Mouse (Mus musculus) cerebellum, postnatal 14 days (tissue): Measurements from ENCODE around the gene Camta1.

Experiments used
- DNase-seq, 2 experiments: peaks; one replicate each; pipeline ENCODE4 v3.0.0; 2021; ENCODE audit warnings: mixed read lengths in 2 of 2

The Camta1 gene

GRCm38 (mm10) chr4:151682831-151683488, 178.7 kb downstream of the Camta1 start:
- peak in 1 of 2 experiments; percentile 25 for DNase-seq

GRCm38 (mm10) chr4:151672452-151672851, 189.2 kb downstream of the Camta1 start:
- DNase-seq = no peak

GRCm38 (mm10) chr4:151666411-151666901, 195.2 kb downstream of the Camta1 start:
- peak; percentile 85 to 90 for DNase-seq

- no peak for DNase-seq
These were observed 200.2 kb downstream of the Camta1 start for GRCm38 (mm10) chr4:151661486-151661885.

GRCm38 (mm10) chr4:151656427-151656826, 205.2 kb downstream of the Camta1 start:
- peak; percentile 37 to 53 for DNase-seq

- DNase-seq = no peak
These were observed 205.9 kb downstream of the Camta1 start for GRCm38 (mm10) chr4:151655637-151656385.

- DNase-seq = no peak
These were observed 206.4 kb downstream of the Camta1 start for GRCm38 (mm10) chr4:151655227-151655626.

GRCm38 (mm10) chr4:151642418-151642817, 219.3 kb downstream of the Camta1 start:
- no peak for DNase-seq

GRCm38 (mm10) chr4:151640971-151641370, 220.7 kb downstream of the Camta1 start:
- no peak for DNase-seq

- peak; percentile 71 to 76 for DNase-seq
These were observed 222.7 kb downstream of the Camta1 start for GRCm38 (mm10) chr4:151638941-151639340.

- DNase-seq = no peak
These were observed 224.3 kb downstream of the Camta1 start for GRCm38 (mm10) chr4:151637348-151637747.

- no peak for DNase-seq
These were observed 226.9 kb downstream of the Camta1 start for GRCm38 (mm10) chr4:151634771-151635170.

GRCm38 (mm10) chr4:151633795-151634194, 227.9 kb downstream of the Camta1 start:
- no peak for DNase-seq

GRCm38 (mm10) chr4:151632321-151632720, 229.4 kb downstream of the Camta1 start:
- DNase-seq = no peak

GRCm38 (mm10) chr4:151630664-151631063, 231.0 kb downstream of the Camta1 start:
- no peak for DNase-seq

- DNase-seq = no peak
These were observed 231.4 kb downstream of the Camta1 start for GRCm38 (mm10) chr4:151630231-151630630.

GRCm38 (mm10) chr4:151619541-151620016, 242.1 kb downstream of the Camta1 start:
- DNase-seq = peak; percentile 56 to 58

GRCm38 (mm10) chr4:151618420-151619310, 243.0 kb downstream of the Camta1 start:
- DNase-seq = no peak

GRCm38 (mm10) chr4:151611621-151612020, 250.1 kb downstream of the Camta1 start:
- DNase-seq = no peak

- DNase-seq = peak; percentile 83 to 86
These were observed 251.4 kb downstream of the Camta1 start for GRCm38 (mm10) chr4:151610266-151610665.

- DNase-seq = no peak
These were observed 256.8 kb downstream of the Camta1 start for GRCm38 (mm10) chr4:151604907-151605306.

GRCm38 (mm10) chr4:151604481-151604880, 257.2 kb downstream of the Camta1 start:
- DNase-seq = peak in 1 of 2 experiments; percentile 54

GRCm38 (mm10) chr4:151603586-151603985, 258.1 kb downstream of the Camta1 start:
- no peak for DNase-seq
